Mouse (Mus musculus) heart, adult 2 months (tissue): ENCODE results near the gene Zbtb46. TPM values are rescaled to one million over a fixed set of nuclear protein-coding genes. Genes with fewer than 3 reads are reported as not detected.

ENCODE experiments used
- DNase-seq, 2 experiments: peaks; one replicate each; pipeline ENCODE4 v3.0.0; 2021
- H3K27ac ChIP-seq: fragments of 200-600 bp; 2 replicates; pipeline ENCODE4 v1.8.1; 2022
- H3K27me3 ChIP-seq: fragments of 200-500 bp; 2 replicates; pipeline ENCODE4 v1.6.1; 2012; ENCODE audit warnings: mild to moderate bottlenecking, low read length, inconsistent platforms, mixed read lengths; ENCODE audit not compliant: control insufficient read depth, insufficient read depth
- H3K36me3 ChIP-seq: fragments of 200-500 bp; 2 replicates; pipeline ENCODE4 v1.6.1; 2012; ENCODE audit warnings: low read length, inconsistent platforms; ENCODE audit not compliant: control insufficient read depth, insufficient read depth
- H3K4me1 ChIP-seq: fragments of 200-500 bp; 2 replicates; pipeline ENCODE4 v1.6.1; 2011; ENCODE audit warnings: low read length; ENCODE audit not compliant: control insufficient read depth, insufficient read depth
- H3K4me3 ChIP-seq: fragments of 200-600 bp; 2 replicates; pipeline ENCODE4 v1.8.1; 2022
- H3K79me2 ChIP-seq: fragments of 200-500 bp; replicated peaks from 2 replicates; pipeline ENCODE4 v1.6.1; 2012; ENCODE audit warnings: mild to moderate bottlenecking, inconsistent platforms, low read length, moderate library complexity, mixed read lengths; ENCODE audit not compliant: control insufficient read depth, insufficient read depth
- H3K9ac ChIP-seq: fragments of 200-500 bp; 2 replicates; pipeline ENCODE4 v1.6.1; 2012; ENCODE audit warnings: low read depth, mild to moderate bottlenecking, control low read depth, inconsistent platforms, low read length, mixed read lengths
- CTCF ChIP-seq: fragments of 200-600 bp; IDR thresholded peaks from 2 replicates; pipeline ENCODE4 v1.8.1; 2022; ENCODE audit warnings: antibody characterized with exemption, mild to moderate bottlenecking, moderate library complexity
- EP300 ChIP-seq: fragments of 200-500 bp; IDR thresholded peaks from 2 replicates; pipeline ENCODE4 v1.6.1; 2011; ENCODE audit warnings: low read depth, low read length, control low read depth; ENCODE audit not compliant: insufficient read depth
- POLR2A ChIP-seq: fragments of 200-500 bp; IDR thresholded peaks from 2 replicates; pipeline ENCODE4 v1.6.1; 2011; ENCODE audit warnings: mild to moderate bottlenecking, low read depth, low read length, control low read depth; ENCODE audit not compliant: insufficient read depth
- WGBS: fragments of 180-500 bp; shearing (Covaris S2); methylation state at CpG from one replicate; pipeline ENCODE4 v1.1.7; 2018; 5-methylcytosine and 5-hydroxymethylcytosine counted together
- intact Hi-C: fragments of 180-260 bp; cut with DNase I; formaldehyde crosslinking; loops from one replicate; pipeline ENCODE4 v1.15.1; 2025
- polyA plus RNA-seq: library from polyadenylated mRNA; depleted of rRNA; stranded (reverse); fragments of >200 nt; gene quantifications from 2 replicates; pipeline ENCODE4 v1.2.3, GENCODE M21; 2012
- total RNA-seq, 2 experiments: library from RNA; stranded (reverse); gene quantifications; 2 replicates each; pipeline ENCODE4 v1.2.3; 2021

The Zbtb46 gene
- total and polyA plus RNA-seq, 3 experiments: 8.3 to 13.2 (median 10.7) TPM

- TF ChIP-seq CTCF (no peak), EP300 (no peak), POLR2A (no peak)
- H3K36me3 ChIP-seq: peaks cover 12% of the 10 kb centered on the region
- WGBS: 32% methylated on average over 4 of the region's 4 CpGs
- no peak overlapping the region for H3K27ac ChIP-seq
- no peak for DNase-seq
- intact Hi-C loops: no loop called here
- H3K4me1 ChIP-seq: peaks cover 15% of the 10 kb centered on the region
- H3K79me2 ChIP-seq: 0 out of 2 replicates have a peak, but pooled peaks cover 2% of the 10 kb centered on the region
- no peak overlapping the region for H3K4me3 ChIP-seq
- no peak overlapping the region for H3K9ac ChIP-seq
- no peaks in the 10 kb centered on the region for H3K27me3 ChIP-seq
Measured at GRCm38 (mm10) chr2:181420426-181420825, 38.8 kb downstream of the Zbtb46 start.

- Histone ChIP-seq H3K79me2 (0 out of 2 replicates have a peak, but pooled peaks cover 2% of the 10 kb centered on the region), H3K4me1 (peaks cover 15% of the 10 kb centered on the region), H3K27me3 (no peaks in the 10 kb centered on the region), H3K36me3 (peaks cover 12% of the 10 kb centered on the region), H3K27ac (no peak overlapping the region), H3K9ac (no peak overlapping the region), H3K4me3 (no peak overlapping the region)
- 60% methylated on average over 7 of the region's 7 CpGs for WGBS
- intact Hi-C loops: loop anchor here (2.0 kb wide), 1 partner anchor 29 kb away; no protein-coding TSS in a partner anchor
- no peak for DNase-seq
- TF ChIP-seq CTCF (no peak), POLR2A (no peak), EP300 (no peak)
Measured at GRCm38 (mm10) chr2:181419359-181419758, 39.9 kb downstream of the Zbtb46 start.

- Histone ChIP-seq H3K36me3 (peaks cover 2% of the 10 kb centered on the region), H3K79me2 (no peaks in the 10 kb centered on the region), H3K4me1 (peaks cover 13% of the 10 kb centered on the region), H3K27ac (no peak overlapping the region), H3K9ac (no peak overlapping the region), H3K4me3 (no peak overlapping the region), H3K27me3 (no peaks in the 10 kb centered on the region)
- WGBS: 7% methylated on average over 3 of the region's 3 CpGs
- intact Hi-C loops: no loop called here
- peak; percentile 30 for TF ChIP-seq CTCF
- no peak for TF ChIP-seq POLR2A
- DNase-seq: peak; percentile 61 to 69
Measured at GRCm38 (mm10) chr2:181415945-181416344, 43.3 kb downstream of the Zbtb46 start.

GRCm38 (mm10) chr2:181413141-181413540, 46.1 kb downstream of the Zbtb46 start:
- no peak for TF ChIP-seq EP300
- no peak for TF ChIP-seq POLR2A
- TF ChIP-seq CTCF: no peak
- no peaks in the 10 kb centered on the region for H3K27me3 ChIP-seq
- peaks cover 11% of the 10 kb centered on the region for H3K4me1 ChIP-seq
- peaks cover 10% of the 10 kb centered on the region for H3K36me3 ChIP-seq
- peaks cover 3% of the 10 kb centered on the region; the same call in 1 of the 2 replicates for H3K79me2 ChIP-seq
- intact Hi-C loops: no loop called here
- no peak overlapping the region for H3K9ac ChIP-seq
- DNase-seq: no peak
- H3K4me3 ChIP-seq: no peak overlapping the region
- no peak overlapping the region for H3K27ac ChIP-seq
- 21% methylated on average over 2 of the region's 2 CpGs for WGBS

- intact Hi-C loops: loop anchor here (1.0 to 2.0 kb wide), 2 partner anchors 18 to 86 kb away; partner anchors contain the start of gene Tpd52l2
- Histone ChIP-seq H3K27me3 (no peaks in the 10 kb centered on the region), H3K4me1 (peaks cover 10% of the 10 kb centered on the region), H3K4me3 (no peak overlapping the region), H3K79me2 (peaks cover 3% of the 10 kb centered on the region; the same call in 1 of the 2 replicates), H3K27ac (peak overlapping the region; percentile 5; the same call in 1 of the 2 replicates), H3K36me3 (peaks cover 9% of the 10 kb centered on the region), H3K9ac (no peak overlapping the region)
- DNase-seq: peak; percentile 71 to 74
- peak; percentile 97 for TF ChIP-seq CTCF
- peak; percentile 95 for TF ChIP-seq EP300
- TF ChIP-seq POLR2A: no peak
- 36% methylated on average over 4 of the region's 4 CpGs for WGBS
Measured at GRCm38 (mm10) chr2:181410760-181411473, 48.3 kb downstream of the Zbtb46 start.

GRCm38 (mm10) chr2:181409643-181410042, 49.6 kb downstream of the Zbtb46 start:
- H3K4me3 ChIP-seq: no peak overlapping the region
- intact Hi-C loops: loop anchor here (2.0 kb wide), 1 partner anchor 17 kb away; no protein-coding TSS in a partner anchor
- H3K27ac ChIP-seq: no peak overlapping the region
- DNase-seq: no peak
- peaks cover 6% of the 10 kb centered on the region for H3K4me1 ChIP-seq
- no peak for TF ChIP-seq POLR2A
- no peak for TF ChIP-seq EP300
- no peak for TF ChIP-seq CTCF
- peaks cover 9% of the 10 kb centered on the region for H3K36me3 ChIP-seq
- H3K27me3 ChIP-seq: no peaks in the 10 kb centered on the region
- H3K9ac ChIP-seq: no peak overlapping the region
- WGBS: 75% methylated on average over 7 of the region's 7 CpGs
- peaks cover 3% of the 10 kb centered on the region; the same call in 1 of the 2 replicates for H3K79me2 ChIP-seq
